Mouse (Mus musculus) G1E (cell line): ENCODE data around the gene Gm10799. TPM values are rescaled to one million over a fixed set of nuclear protein-coding genes. Genes with fewer than 3 reads are reported as not detected.
A peak's percentile ranks its signal among the peaks of the same experiment; 100 is the strongest.

Experiments used
- ATAC-seq: 2 replicates; pipeline ENCODE4 v1.8.0; 2016; ENCODE audit warnings: mild to moderate bottlenecking; ENCODE audit not compliant: insufficient number of reproducible peaks, poor library complexity, low FRiP score, severe bottlenecking; ENCODE audit errors: extremely low read depth
- DNase-seq: peaks from one replicate; pipeline ENCODE4 v3.0.0; 2012; ENCODE audit warnings: low spot score
- H3K27me3 ChIP-seq: 2 replicates; pipeline ENCODE4 v1.6.1; 2012; ENCODE audit warnings: mild to moderate bottlenecking, low read length, inconsistent platforms; ENCODE audit not compliant: insufficient read depth
- H3K36me3 ChIP-seq: replicated peaks from 2 replicates; pipeline ENCODE3; 2012; ENCODE audit warnings: mild to moderate bottlenecking, inconsistent platforms
- H3K4me1 ChIP-seq: 2 replicates; pipeline ENCODE4 v1.6.1; 2012; ENCODE audit warnings: low read depth, low read length, inconsistent platforms, mixed read lengths; ENCODE audit not compliant: insufficient read depth
- H3K4me3 ChIP-seq: 2 replicates; pipeline ENCODE4 v1.5.1; 2012; ENCODE audit warnings: low read depth, mild to moderate bottlenecking, inconsistent platforms, low read length, moderate library complexity, mixed read lengths
- H3K9me3 ChIP-seq: replicated peaks from 2 replicates; pipeline ENCODE4 v1.6.1; 2012; ENCODE audit warnings: inconsistent platforms
- CTCF ChIP-seq: IDR thresholded peaks from 2 replicates; pipeline ENCODE4 v1.5.1; 2012; ENCODE audit warnings: low read depth, low read length, inconsistent platforms, mixed read lengths
- GATA1 ChIP-seq: IDR thresholded peaks from 2 replicates; pipeline ENCODE4 v1.6.1; 2012; ENCODE audit warnings: borderline replicate concordance, low read length, inconsistent platforms, mixed read lengths
- GATA2 ChIP-seq: IDR thresholded peaks from 2 replicates; pipeline ENCODE4 v1.6.1; 2012; ENCODE audit warnings: low read depth, low read length, inconsistent platforms, borderline replicate concordance
- POLR2AphosphoS5 ChIP-seq: IDR thresholded peaks from 2 replicates; pipeline ENCODE4 v1.6.1; 2012; ENCODE audit warnings: low read depth, low read length, inconsistent platforms; ENCODE audit not compliant: insufficient replicate concordance
- TAL1 ChIP-seq: conservative IDR thresholded peaks from 2 replicates; pipeline ENCODE4 v1.6.1; 2012; ENCODE audit warnings: low read depth, low read length, inconsistent platforms, mixed read lengths
- polyA plus RNA-seq: library from polyadenylated mRNA; stranded (reverse); fragments of >175 nt; gene quantifications from 2 replicates; pipeline ENCODE4 v1.2.3, GENCODE M21; 2012
- total RNA-seq, 2 experiments: library from RNA; stranded (forward) in 1 of 2; stranded (reverse) in 1 of 2; fragments of 200-1000 nt in 1 of 2; fragments of >200 nt in 1 of 2; fragmentation: Nextera tagmentation in 1 of 2; gene quantifications; 2 replicates each; pipeline ENCODE4 v1.2.3; 2014 to 2017

Gm10799 gene
- total and polyA plus RNA-seq, 3 experiments: not detected

DNA sequence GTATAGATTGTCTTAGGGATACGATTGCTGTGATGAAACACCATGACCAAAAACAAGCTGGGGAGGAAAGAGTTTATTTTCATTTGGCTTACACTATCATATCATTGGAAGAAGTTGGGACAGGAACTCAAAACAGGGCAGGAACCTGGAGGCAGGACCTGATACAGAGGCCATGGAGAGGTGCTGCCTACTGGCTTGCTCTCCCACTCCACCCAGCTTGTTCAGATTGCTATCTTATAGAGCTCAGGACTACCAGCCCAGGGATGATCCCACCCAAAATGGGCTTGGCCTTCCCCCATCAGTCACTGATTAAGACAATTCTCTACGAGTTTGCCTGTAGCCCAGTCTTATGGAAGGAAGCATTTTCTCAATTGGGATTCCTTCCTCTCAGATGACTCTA lies 4.2 kb downstream of the Gm10799 start:
- peaks cover 9% of the 10 kb centered on the region; the same call in 1 of the 2 replicates for H3K4me1 ChIP-seq
- no peak overlapping the region for H3K4me3 ChIP-seq
- ATAC-seq (no peak), DNase-seq (no peak)
- peaks cover 27% of the 10 kb centered on the region for H3K36me3 ChIP-seq
- no peak for TF ChIP-seq CTCF
- no peak for TF ChIP-seq GATA1
- no peak for TF ChIP-seq TAL1
- TF ChIP-seq POLR2AphosphoS5: no peak
- TF ChIP-seq GATA2: no peak
- no peaks in the 10 kb centered on the region for H3K27me3 ChIP-seq
- no peaks in the 10 kb centered on the region for H3K9me3 ChIP-seq

DNA sequence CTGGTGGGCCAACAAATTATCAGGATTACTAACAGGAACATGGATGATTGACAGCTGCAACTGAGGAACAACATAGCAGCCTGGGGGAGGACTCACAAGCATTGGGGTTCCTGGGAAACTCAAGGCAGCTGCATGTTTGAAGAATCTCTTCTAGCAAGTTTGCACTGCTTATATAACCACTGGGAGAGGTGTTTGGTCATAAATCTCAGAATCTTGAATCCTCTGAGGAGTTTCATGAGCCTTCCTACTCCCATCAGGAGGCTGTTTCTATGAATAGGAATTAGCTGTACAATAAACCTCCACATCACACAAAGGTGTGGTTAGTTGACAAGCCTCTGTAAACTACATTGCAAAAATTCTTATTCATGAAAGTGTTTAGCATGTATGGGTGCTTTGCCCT lies 5.7 kb downstream of the Gm10799 start:
- H3K36me3 ChIP-seq: peaks cover 39% of the 10 kb centered on the region
- DNase-seq (no peak), ATAC-seq (no peak)
- peaks cover 3% of the 10 kb centered on the region; the same call in 1 of the 2 replicates for H3K4me1 ChIP-seq
- TF ChIP-seq CTCF: no peak
- H3K27me3 ChIP-seq: no peaks in the 10 kb centered on the region
- no peak overlapping the region for H3K4me3 ChIP-seq
- H3K9me3 ChIP-seq: no peaks in the 10 kb centered on the region

DNA sequence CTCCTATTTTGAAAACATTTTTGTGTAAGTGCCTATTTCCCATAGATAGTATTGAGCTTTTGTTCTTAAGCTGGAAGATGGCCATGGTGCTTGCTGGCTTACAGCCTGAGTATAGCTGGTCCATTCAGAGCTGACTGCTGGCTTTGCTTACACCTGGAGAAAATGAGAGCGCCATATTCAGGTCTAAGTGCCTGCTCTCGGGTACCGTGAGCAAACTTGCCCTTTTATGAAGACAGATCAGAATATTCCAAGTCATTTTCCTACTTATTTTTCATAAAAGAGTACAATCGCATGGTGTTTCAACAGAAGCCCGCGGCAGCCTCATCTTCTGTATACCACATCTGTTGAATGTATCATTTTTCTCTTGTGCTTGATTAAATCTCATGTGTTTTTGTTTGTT lies 7.4 kb downstream of the Gm10799 start:
- Histone ChIP-seq H3K27me3 (no peaks in the 10 kb centered on the region), H3K4me3 (no peak overlapping the region), H3K4me1 (peaks cover 3% of the 10 kb centered on the region; the same call in 1 of the 2 replicates), H3K36me3 (peaks cover 44% of the 10 kb centered on the region), H3K9me3 (no peaks in the 10 kb centered on the region)
- no peak for DNase-seq
- TF ChIP-seq GATA2 (no peak), GATA1 (no peak), CTCF (no peak), TAL1 (no peak), POLR2AphosphoS5 (no peak)
- no peak for ATAC-seq

DNA sequence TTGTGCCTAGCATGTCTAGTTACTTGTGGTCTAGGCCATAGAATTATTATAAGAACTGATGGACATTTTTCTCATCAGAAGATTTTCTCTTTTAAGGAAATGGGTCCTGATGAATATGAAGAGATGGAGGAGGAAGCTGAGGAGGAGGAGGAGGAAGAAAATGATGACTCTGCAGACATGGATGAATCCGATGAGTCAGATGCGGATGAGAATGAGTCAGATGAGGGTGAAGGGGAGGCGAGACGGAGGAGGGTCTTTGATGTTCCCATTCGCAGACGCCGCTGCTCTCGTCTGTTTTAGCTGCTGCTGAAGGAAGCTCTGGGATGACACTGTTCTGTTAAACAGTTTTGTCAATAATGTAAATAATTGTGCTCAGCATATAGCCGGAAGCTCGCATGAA lies 8.6 kb downstream of the Gm10799 start:
- Histone ChIP-seq H3K4me1 (peaks cover 3% of the 10 kb centered on the region; the same call in 1 of the 2 replicates), H3K9me3 (no peaks in the 10 kb centered on the region), H3K27me3 (no peaks in the 10 kb centered on the region), H3K4me3 (no peak overlapping the region), H3K36me3 (peaks cover 55% of the 10 kb centered on the region)
- no peak for TF ChIP-seq GATA2
- TF ChIP-seq TAL1: no peak
- no peak for TF ChIP-seq GATA1
- TF ChIP-seq CTCF: no peak
- TF ChIP-seq POLR2AphosphoS5: no peak
- ATAC-seq (no peak), DNase-seq (no peak)

DNA sequence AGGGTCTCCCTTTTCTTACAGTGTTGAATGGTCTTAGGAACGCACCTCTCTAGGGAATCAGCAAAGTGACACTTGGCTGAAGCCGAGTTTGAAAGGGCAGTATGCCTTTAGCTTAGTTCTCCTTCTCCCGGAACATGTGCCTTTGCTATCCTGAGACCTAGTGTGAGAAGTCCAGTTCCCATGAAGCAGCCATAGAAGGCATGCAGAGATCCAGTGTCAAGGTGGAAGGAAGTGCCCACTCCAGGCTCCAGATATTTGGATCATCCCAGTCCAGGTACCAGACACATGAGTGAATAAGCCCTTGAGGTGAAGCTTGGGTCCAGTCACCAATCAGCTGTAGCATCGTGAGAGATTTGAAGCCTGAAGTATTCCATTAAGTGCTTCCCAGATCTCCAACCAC lies 9.4 kb downstream of the Gm10799 start:
- no peaks in the 10 kb centered on the region for H3K9me3 ChIP-seq
- H3K36me3 ChIP-seq: peaks cover 63% of the 10 kb centered on the region
- no peak overlapping the region for H3K4me3 ChIP-seq
- no peak for ATAC-seq
- H3K27me3 ChIP-seq: no peaks in the 10 kb centered on the region
- H3K4me1 ChIP-seq: no peaks in the 10 kb centered on the region; the same call in 1 of the 2 replicates
- no peak for DNase-seq
- TF ChIP-seq GATA2 (no peak), POLR2AphosphoS5 (no peak), CTCF (no peak), TAL1 (no peak), GATA1 (no peak)

DNA sequence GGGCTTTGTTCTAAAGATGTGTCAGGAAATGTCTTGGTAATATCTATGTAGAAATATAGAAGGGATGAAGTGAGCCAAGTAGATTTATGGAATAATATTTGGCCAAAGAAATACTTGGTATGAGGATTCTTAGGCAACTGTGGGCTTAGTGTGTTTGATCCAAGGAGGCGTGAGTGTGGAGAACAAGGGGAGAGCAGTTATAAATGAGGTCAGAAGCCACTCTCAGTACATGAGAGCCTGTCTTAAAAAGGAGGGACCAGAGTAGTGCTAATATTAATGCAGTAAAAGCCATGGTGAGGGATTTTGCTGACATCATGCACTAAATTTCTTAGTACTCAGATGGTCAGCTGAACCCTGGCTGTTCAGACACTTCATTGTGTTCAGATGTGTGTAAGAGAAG lies 10.0 kb downstream of the Gm10799 start:
- no peak for DNase-seq
- ATAC-seq: no peak
- Histone ChIP-seq H3K4me3 (no peak overlapping the region), H3K9me3 (no peaks in the 10 kb centered on the region), H3K36me3 (peaks cover 68% of the 10 kb centered on the region), H3K27me3 (no peaks in the 10 kb centered on the region), H3K4me1 (no peaks in the 10 kb centered on the region; the same call in 1 of the 2 replicates)
- no peak for TF ChIP-seq TAL1

DNA sequence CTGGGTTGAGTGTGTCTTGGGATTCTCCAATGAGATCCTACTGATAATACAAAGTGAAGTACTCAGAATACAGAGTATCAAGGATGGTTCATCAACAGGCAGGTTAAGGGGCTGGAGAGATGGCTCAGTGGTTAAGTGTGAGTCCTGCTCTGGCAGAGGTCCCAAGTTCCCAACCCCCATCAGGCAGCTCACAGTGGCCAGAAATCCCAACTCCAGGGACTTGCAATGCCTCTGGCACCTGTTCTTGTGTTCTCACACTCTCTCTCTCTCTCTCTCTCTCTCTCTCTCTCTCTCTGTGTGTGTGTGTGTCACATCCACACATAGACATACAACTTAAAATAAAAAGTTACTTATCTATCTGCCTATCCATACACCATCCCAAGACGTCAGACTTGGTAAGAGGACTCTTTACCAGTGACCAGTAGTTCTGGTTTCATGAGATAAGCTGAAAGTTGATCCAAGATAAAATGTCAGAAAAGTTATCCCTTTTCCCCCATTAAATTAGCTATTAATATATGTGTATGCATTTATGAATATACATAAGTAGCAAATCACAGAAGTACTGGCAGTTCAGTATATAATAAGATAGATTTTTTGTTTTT lies 23.8 kb downstream of the Gm10799 start:
- Histone ChIP-seq H3K4me1 (peaks cover 29% of the 10 kb centered on the region), H3K4me3 (no peak overlapping the region; the same call in 1 of the 2 replicates), H3K27me3 (no peaks in the 10 kb centered on the region), H3K36me3 (peaks cover 75% of the 10 kb centered on the region), H3K9me3 (no peaks in the 10 kb centered on the region)
- no peak for TF ChIP-seq CTCF
- peak; percentile 39; the same call in 1 of the 2 replicates for TF ChIP-seq TAL1
- DNase-seq (no peak), ATAC-seq (peak; percentile 54)
